Mouse (Mus musculus): ENCODE results near the gene Cd40.
A peak's percentile ranks its signal among the peaks of the same experiment; 100 is the strongest.

Gene Cd40

GRCm38 (mm10) chr2:165056377-165057085, 1.1 kb downstream of the Cd40 start:
- DNase-seq (ENCODE audit: low spot score in 2 of 2): peak in 1 of 2 experiments; percentile 42

GRCm38 (mm10) chr2:165059961-165060360, 4.5 kb downstream of the Cd40 start:
- DNase-seq (ENCODE audit: low spot score in 2 of 2): no peak

- peak in 1 of 2 experiments; percentile 37 for DNase-seq (ENCODE audit: low spot score in 2 of 2)
Observed at GRCm38 (mm10) chr2:165061638-165062433, 6.4 kb downstream of the Cd40 start.

GRCm38 (mm10) chr2:165064489-165064888, 9.1 kb downstream of the Cd40 start:
- no peak for DNase-seq (ENCODE audit: low spot score in 2 of 2)

GRCm38 (mm10) chr2:165068806-165069205, 13.4 kb downstream of the Cd40 start:
- DNase-seq (ENCODE audit: low spot score in 2 of 2): no peak

GRCm38 (mm10) chr2:165070096-165070816, 14.8 kb downstream of the Cd40 start:
- peak in 1 of 2 experiments; percentile 48 for DNase-seq (ENCODE audit: low spot score in 2 of 2)

- no peak for DNase-seq (ENCODE audit: low spot score in 2 of 2)
Observed at GRCm38 (mm10) chr2:165073381-165073781, 18.0 kb downstream of the Cd40 start.

GRCm38 (mm10) chr2:165074081-165074884, 18.9 kb downstream of the Cd40 start:
- no peak for DNase-seq (ENCODE audit: low spot score in 2 of 2)

- peak; percentile 63 to 81 for DNase-seq (ENCODE audit: low spot score in 2 of 2)
Observed at GRCm38 (mm10) chr2:165074937-165075336, 19.5 kb downstream of the Cd40 start.

GRCm38 (mm10) chr2:165077055-165077454, 21.6 kb downstream of the Cd40 start:
- no peak for DNase-seq (ENCODE audit: low spot score in 2 of 2)

GRCm38 (mm10) chr2:165078045-165078444, 22.6 kb downstream of the Cd40 start:
- DNase-seq (ENCODE audit: low spot score in 2 of 2): no peak

GRCm38 (mm10) chr2:165078605-165079004, 23.2 kb downstream of the Cd40 start:
- DNase-seq (ENCODE audit: low spot score in 2 of 2): no peak

- no peak for DNase-seq (ENCODE audit: low spot score in 2 of 2)
Observed at GRCm38 (mm10) chr2:165080657-165081056, 25.2 kb downstream of the Cd40 start.

GRCm38 (mm10) chr2:165081257-165081656, 25.8 kb downstream of the Cd40 start:
- DNase-seq (ENCODE audit: low spot score in 2 of 2): no peak

- no peak for DNase-seq (ENCODE audit: low spot score in 2 of 2)
Observed at GRCm38 (mm10) chr2:165086634-165087033, 31.2 kb downstream of the Cd40 start.

GRCm38 (mm10) chr2:165089470-165089869, 34.0 kb downstream of the Cd40 start:
- DNase-seq (ENCODE audit: low spot score in 2 of 2): no peak

- no peak for DNase-seq (ENCODE audit: low spot score in 2 of 2)
Observed at GRCm38 (mm10) chr2:165090650-165091049, 35.2 kb downstream of the Cd40 start, which contains the start of gene 1700025C18Rik. Gene 1700025C18Rik (minus strand): TSS chr2:165090750.

- DNase-seq (ENCODE audit: low spot score in 2 of 2): no peak
Observed at GRCm38 (mm10) chr2:165091433-165091965, 36.1 kb downstream of the Cd40 start.

GRCm38 (mm10) chr2:165092393-165092792, 37.0 kb downstream of the Cd40 start:
- DNase-seq (ENCODE audit: low spot score in 2 of 2): no peak

- DNase-seq (ENCODE audit: low spot score in 2 of 2): no peak
Observed at GRCm38 (mm10) chr2:165096367-165096766, 40.9 kb downstream of the Cd40 start.

- DNase-seq (ENCODE audit: low spot score in 2 of 2): no peak
Observed at GRCm38 (mm10) chr2:165098861-165099260, 43.4 kb downstream of the Cd40 start.

All from spleen, postnatal 10 days (tissue).